Mouse (Mus musculus) brain, embryonic 14.5 days (tissue): ENCODE measurements at regions not wholly inside any gene's neighbourhood (a gene's known extent, or its start where the extent isn't known, plus 50 kb on each side); places are given as distances from the start of the nearest gene placed in this dataset.

Experiments used
- CTCF ChIP-seq: fragments of 200-500 bp; IDR thresholded peaks from 2 replicates; pipeline ENCODE4 v1.5.1; 2012; ENCODE audit warnings: inconsistent platforms, mild to moderate bottlenecking, moderate library complexity, borderline replicate concordance; ENCODE audit not compliant: insufficient read depth, insufficient read length; ENCODE audit errors: extremely low read depth
- POLR2A ChIP-seq: fragments of 200-500 bp; IDR thresholded peaks from 2 replicates; pipeline ENCODE4 v1.6.1; 2012; ENCODE audit warnings: mild to moderate bottlenecking, inconsistent platforms, borderline replicate concordance; ENCODE audit not compliant: poor library complexity, insufficient read depth, insufficient read length, severe bottlenecking; ENCODE audit errors: extremely low read depth

DNA sequence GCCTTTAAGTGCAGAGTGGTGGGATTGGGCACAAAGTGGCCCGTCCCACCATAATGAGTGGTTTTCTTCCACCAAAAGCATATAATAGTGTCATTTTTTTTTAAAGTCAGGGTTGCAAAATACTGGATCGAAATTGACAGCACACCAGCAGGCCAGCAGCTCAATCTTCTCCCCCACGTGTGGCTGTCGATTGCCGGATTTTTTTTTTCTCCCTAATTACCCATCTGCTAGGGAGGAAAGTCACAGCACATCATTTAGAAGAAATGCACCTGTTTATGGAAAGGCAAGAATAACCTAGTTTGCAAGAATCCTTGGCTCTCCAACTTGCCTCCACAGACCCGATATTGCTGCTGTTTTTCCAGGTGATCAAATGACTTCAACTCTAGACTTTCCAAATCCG is 464.9 kb downstream of the Dok5 start:
- TF ChIP-seq CTCF: no peak
- no peak for TF ChIP-seq POLR2A
